Mouse (Mus musculus): ENCODE data around the gene Vps13c. TPM values are rescaled to one million over a fixed set of nuclear protein-coding genes. Genes with fewer than 3 reads are reported as not detected.

Vps13c gene
- total RNA-seq, 1 experiment from 2014 or later: 26.1 TPM

DNA sequence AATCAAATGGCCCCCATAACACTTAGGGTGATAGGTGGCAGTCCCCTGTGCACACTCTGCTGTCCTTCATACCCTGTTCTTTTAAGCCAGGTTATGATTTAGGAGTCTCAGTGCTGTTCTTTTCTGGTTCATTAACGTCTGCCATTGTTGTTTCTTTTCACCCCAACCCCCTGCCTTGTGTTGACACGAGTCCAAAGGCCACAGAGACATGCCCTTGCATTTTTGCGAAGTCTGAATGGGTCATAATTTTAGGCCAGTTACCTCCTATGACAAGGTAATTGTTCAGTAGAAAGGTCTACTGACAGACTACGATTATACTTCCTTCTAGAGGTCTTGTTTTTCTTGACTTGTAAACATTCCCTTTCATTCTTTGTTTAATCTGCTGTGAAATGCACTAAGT is 23.8 kb downstream of the Vps13c start:
- ATAC-seq (replicated peaks in 1 of 2; ENCODE audit: insufficient read depth in 1 of 2, low FRiP score in 2 of 2, low TSS enrichment in 1 of 2, low read depth in 1 of 2, poor library complexity in 2 of 2, severe bottlenecking in 2 of 2): no peak

DNA sequence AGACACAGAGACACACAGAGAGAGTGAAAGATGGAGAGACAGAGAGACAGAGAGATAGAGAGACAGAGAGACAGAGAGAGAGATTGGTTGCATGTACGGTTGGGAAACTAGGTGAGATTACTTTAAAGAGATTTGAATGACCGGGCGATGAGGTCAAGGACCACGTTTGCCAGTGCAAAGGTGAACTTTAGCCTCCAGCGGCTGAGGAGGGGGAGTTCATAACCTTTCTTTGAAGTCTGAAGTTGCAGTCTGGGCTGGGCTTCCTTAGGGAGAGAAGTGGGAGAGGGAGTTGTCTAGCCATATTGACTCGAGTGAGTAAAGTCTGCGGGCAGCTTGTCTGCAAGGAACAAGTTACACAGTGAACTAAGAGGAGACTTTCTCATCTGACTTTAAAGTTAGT is 25.2 kb downstream of the Vps13c start:
- no peak for ATAC-seq (replicated peaks in 1 of 2; ENCODE audit: insufficient read depth in 1 of 2, low FRiP score in 2 of 2, low TSS enrichment in 1 of 2, low read depth in 1 of 2, poor library complexity in 2 of 2, severe bottlenecking in 2 of 2)

DNA sequence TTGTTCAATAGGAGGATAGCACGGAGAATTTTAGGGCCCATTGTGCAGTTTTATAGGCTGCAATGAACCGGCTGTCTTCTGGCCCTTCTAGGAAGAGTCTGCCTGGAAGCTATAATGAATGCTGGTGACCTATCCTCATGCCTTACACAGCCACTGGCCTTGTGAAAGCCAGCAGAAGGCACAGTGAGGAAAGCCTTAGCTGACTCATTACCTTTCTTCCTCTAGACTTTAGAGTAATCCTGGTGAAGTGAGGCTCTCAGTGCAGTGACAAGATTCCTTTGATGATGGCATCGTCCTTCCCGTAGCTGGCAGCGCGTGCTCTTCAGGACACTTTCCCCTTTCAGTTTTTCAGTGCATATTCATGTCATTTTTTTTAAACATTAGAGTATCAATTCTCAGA is 27.2 kb downstream of the Vps13c start:
- no peak for ATAC-seq (replicated peaks in 1 of 2; ENCODE audit: insufficient read depth in 1 of 2, low FRiP score in 2 of 2, low TSS enrichment in 1 of 2, low read depth in 1 of 2, poor library complexity in 2 of 2, severe bottlenecking in 2 of 2)

DNA sequence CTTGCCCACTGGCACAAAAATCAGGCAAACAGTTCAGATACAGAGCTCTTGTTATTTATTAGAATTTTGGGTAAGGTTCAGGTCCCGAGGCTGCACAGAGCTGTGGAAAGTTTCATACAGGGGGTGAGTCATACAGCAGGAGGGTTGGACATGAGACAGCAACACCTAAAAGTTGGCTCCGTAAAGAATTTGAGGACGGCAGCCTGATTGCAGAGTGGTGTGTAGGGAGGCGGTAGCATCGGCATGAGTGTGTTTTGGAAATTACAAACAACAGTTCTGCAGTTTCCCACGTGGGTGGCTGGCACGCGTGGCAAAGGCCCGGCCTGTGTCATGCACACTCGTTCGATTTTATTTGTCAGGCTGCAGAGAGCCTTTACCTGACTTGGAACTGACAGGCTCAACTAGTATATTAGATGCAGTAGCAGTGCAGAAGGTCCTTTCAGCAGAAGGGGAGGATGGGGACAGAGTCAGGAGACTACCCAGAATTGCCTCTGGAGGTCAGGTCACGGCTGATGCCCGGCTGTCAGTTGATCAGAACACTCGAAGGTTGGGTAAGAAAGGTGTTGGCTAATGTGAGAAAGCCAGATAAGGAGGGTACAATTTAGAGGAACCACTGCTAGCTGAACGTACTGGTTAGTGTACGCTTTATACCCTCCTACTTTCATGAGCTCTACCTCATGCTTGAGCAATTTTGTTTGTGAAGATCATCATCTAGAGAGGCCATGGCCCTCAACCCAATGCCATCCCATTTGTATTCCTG is 29.7 kb downstream of the Vps13c start:
- peak in 1 of 2 experiments; percentile 48; a peak in 1 of 4 replicates for ATAC-seq (replicated peaks in 1 of 2; ENCODE audit: insufficient read depth in 1 of 2, low FRiP score in 2 of 2, low TSS enrichment in 1 of 2, low read depth in 1 of 2, poor library complexity in 2 of 2, severe bottlenecking in 2 of 2)

DNA sequence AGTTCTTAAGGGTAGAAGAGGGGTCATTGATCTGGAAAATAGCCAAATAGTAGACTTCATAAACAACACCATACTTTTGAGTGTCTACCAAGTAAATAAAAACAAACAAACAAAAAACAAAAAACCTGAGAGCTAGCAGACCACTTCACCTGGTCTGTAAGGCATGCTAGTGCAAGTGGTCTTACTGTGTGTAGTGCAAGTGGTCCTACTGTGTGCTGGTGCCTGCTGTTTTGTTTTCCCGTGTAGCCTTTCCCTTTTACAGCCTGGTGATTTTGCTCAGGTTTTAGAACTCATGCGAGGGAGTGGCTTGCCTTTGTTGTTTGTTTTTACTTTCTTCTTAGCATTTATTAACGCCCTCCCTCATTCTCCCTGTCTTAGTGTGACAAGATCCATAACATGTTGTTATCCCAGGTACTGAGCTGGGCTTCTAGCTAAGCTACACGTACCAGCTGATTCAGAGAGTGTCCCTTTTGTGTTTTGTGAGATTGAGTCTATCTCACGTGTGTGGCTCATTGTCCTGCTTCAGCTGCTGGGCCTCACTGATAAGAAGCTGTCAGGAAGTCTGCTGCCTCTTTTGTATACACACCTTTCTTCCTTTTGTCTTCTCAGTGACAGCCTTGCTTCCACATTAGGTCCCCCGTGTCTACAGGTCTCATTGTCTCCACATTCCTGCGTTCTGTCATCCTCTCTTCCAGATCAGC is 34.5 kb downstream of the Vps13c start:
- ATAC-seq (replicated peaks in 1 of 2; ENCODE audit: insufficient read depth in 1 of 2, low FRiP score in 2 of 2, low TSS enrichment in 1 of 2, low read depth in 1 of 2, poor library complexity in 2 of 2, severe bottlenecking in 2 of 2): no peak

DNA sequence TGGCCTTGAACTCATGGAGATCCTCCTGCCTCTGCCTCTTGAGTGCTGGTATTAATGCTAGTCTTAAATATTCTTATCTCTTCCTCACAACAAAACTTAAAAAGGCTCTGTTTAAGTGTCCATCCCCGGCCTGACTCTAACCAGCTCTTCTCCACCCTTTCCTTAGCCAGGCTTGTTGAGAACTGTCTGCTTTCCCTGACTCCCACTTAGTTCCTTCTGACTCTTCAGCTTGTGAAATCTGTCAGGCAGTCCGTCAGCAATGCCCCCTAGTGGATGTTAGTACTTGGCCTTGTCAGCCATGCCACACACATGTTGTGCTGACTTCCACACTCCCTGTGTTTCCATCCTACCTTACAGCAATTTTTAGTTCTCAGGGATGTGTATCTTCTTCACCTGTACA is 35.1 kb downstream of the Vps13c start:
- ATAC-seq (replicated peaks in 1 of 2; ENCODE audit: insufficient read depth in 1 of 2, low FRiP score in 2 of 2, low TSS enrichment in 1 of 2, low read depth in 1 of 2, poor library complexity in 2 of 2, severe bottlenecking in 2 of 2): 0 out of 4 replicates have a peak, but pooled peaks of 1 of the 2 experiments have one; percentile 29

DNA sequence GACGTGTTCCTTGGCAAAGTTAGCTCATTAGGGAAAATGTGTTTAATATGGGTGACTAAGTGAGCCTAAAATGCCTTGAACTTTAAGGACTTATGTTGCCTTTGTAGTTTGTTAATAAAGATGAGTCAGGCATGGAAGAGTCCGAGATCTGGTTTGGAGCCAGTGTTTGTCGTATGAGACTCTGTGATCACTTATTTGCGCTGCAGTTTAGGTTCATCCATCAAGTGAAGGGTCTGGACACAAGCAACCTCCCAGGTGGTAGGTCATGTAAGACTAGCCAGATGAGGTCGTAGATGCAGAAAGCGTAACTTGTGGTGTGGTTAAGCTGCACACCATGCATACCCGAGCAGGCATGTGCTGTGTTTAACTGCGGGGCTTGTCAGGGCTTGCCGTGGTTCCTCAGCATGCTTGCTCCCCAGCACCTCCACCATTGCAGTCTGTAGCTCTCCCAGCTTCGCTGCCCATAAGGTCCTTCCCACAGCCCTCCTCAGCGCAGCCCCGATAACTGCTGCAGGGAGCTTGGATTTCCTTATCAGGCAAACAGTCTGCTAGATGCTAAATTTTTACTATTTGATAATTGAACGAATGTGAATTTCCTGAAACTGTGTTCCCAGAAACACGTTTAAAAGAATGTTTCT is 37.0 kb downstream of the Vps13c start:
- no peak for ATAC-seq (replicated peaks in 1 of 2; ENCODE audit: insufficient read depth in 1 of 2, low FRiP score in 2 of 2, low TSS enrichment in 1 of 2, low read depth in 1 of 2, poor library complexity in 2 of 2, severe bottlenecking in 2 of 2)

DNA sequence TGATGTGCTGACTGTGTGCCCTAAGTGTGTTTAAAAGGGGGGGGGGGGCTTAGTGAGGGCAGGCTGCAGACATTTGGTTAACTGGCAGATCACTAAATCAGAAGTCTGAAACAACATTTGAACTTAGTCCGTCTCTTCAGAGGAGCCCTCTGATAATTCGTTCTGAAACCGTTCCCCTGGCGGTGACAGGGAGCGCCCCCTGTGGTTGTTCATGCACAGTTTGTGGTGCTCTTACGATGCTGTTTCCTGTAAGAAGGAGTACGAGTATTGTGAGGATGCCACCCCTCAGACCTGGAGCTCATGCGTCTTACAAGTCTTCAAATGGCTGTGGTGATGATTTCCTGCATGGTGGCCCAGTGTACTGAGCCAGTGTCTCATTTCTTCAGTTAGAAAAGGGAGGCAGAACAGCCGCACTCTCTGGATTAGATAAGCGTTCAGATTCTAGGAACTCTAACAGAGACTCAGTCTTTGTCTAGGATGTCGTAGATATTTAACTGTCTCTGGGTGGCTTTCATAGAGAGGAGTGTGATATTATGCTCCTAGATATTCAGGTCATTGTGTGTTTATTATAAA is 38.1 kb downstream of the Vps13c start:
- ATAC-seq (replicated peaks in 1 of 2; ENCODE audit: insufficient read depth in 1 of 2, low FRiP score in 2 of 2, low TSS enrichment in 1 of 2, low read depth in 1 of 2, poor library complexity in 2 of 2, severe bottlenecking in 2 of 2): no peak

DNA sequence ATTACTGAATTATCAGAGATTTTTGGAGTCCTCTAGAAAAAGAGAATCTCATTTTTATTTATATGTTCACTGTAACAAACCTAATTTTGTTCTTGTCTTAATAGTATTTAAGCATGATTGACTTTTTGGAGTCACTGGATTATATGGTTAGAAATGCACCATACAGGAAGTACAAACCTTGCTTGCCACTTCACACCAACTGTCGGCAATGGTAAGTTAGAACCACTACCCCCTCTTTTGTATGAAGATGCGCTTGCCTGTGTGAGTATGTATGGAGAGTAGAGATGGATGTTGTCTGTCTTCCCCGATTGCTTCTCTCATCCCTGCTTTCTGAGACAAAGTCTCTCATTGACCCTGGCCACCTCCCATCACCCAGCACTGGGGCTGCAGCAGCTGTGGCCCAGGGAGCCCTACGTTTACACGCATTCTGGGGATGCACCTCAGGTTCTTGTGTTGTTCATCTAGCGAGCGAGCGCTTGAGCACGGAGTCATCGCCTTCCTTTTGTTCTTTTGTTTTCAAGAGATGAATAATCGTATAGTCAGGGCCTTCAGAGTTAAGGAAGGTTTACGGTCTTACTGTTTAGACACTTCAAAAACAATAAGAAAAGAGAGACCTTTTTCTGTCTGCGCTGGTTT is 43.3 kb downstream of the Vps13c start:
- no peak for ATAC-seq (replicated peaks in 1 of 2; ENCODE audit: insufficient read depth in 1 of 2, low FRiP score in 2 of 2, low TSS enrichment in 1 of 2, low read depth in 1 of 2, poor library complexity in 2 of 2, severe bottlenecking in 2 of 2)

DNA sequence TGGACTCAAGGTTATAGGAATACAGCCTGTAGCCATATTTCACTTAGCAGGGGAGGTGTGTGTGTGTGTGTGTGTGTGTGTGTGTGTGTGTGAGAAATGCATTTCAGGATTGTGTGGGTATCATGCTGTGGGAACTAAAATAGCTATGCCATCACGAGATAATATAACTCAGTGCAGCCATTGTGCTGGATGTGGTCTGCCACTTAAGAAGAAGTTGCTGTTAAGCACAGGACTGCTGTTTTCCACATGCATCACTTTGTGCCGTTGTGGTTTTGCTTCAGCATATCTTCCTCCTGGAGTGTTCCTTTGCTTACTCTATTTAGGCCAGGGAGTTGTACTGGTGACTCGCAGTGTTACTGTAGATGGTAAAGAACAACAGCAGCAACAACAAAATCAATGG is 43.9 kb downstream of the Vps13c start:
- ATAC-seq (replicated peaks in 1 of 2; ENCODE audit: insufficient read depth in 1 of 2, low FRiP score in 2 of 2, low TSS enrichment in 1 of 2, low read depth in 1 of 2, poor library complexity in 2 of 2, severe bottlenecking in 2 of 2): no peak

DNA sequence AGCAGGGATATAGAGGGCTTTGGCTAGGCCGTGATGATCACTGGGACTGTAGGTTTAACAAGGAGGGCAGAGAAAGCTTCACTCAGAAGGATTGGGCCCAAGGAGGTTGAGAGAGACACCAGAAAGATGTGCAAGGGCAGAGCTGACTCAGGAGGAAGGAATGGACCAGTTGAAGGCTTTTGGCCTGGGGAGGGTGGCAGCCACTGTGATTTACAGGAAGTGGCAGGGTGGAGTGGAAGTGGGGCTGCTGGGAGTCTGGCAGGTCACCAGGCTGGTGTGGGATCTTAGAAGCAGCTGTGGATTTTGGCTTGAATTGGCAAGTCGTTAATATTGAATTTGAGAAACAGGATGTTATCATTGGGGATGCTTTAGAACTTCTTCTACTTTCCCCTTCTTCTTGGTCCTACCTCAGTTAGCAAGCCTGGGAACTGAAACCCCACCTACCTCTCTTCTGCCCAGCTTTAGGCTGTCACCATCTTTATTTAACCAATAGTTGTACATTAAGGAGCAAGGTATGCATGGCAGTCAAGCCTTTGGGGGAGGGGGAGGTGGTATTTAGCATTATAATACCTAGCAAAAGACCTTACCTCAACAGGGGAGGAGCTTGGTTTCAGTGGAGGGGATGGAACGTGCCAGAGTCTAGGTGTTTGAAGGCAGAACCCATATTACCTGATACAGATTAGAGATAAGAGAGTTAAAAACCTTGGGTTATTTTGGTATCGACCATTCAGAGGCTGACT is 47.0 kb downstream of the Vps13c start:
- ATAC-seq (replicated peaks in 1 of 2; ENCODE audit: insufficient read depth in 1 of 2, low FRiP score in 2 of 2, low TSS enrichment in 1 of 2, low read depth in 1 of 2, poor library complexity in 2 of 2, severe bottlenecking in 2 of 2): no peak

DNA sequence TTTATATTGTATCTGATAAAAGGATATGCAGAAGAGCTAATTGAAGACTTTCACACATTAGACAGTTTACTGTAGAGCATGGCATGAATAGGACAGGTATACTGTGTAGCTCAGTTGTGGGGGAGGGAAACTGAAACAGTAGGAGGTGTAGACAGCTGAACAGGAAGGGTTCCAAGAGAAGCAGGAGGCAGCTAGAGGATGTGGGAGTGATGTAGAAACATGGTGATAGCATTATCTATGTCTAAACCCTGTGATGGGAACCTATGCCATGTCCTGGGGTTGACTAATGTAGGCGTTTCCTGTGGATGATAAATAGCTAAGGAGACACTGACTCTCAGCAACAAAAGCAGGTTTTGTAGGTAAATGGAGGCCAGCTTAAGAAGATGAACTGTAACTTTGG is 53.3 kb downstream of the Vps13c start:
- no peak for ATAC-seq (replicated peaks in 1 of 2; ENCODE audit: insufficient read depth in 1 of 2, low FRiP score in 2 of 2, low TSS enrichment in 1 of 2, low read depth in 1 of 2, poor library complexity in 2 of 2, severe bottlenecking in 2 of 2)

DNA sequence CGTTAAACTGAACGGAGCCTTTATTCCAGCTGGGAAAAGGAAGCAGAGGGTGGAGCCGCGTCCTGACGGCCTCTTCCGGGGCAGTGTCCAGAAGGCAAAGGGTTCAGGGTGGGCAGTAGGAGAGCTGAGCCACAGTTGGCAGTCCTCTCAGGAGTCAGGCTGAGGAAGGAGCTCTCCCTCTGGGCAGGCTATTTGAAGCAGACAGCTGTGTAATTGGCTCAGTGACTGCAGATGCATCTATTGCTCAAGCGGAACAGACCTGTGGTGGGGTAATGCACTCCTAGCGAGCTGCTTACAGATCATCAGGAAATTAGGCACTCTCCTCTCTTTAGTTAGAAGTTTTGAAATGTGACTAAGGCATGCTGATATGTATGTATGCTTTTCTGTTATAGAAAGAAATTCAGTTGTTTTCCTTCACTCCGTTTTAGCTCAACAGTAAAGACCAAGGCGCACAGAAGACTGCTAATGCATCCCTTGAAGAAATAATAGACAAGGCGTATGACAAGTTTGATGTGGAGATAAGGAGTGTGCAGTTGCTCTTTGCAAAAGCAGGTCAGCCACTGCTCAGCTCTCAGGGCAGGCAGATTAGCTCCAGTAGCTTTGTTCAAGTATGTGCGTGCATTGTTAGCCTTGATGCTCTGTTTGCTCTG is 56.6 kb downstream of the Vps13c start:
- ATAC-seq (replicated peaks in 1 of 2; ENCODE audit: insufficient read depth in 1 of 2, low FRiP score in 2 of 2, low TSS enrichment in 1 of 2, low read depth in 1 of 2, poor library complexity in 2 of 2, severe bottlenecking in 2 of 2): no peak

DNA sequence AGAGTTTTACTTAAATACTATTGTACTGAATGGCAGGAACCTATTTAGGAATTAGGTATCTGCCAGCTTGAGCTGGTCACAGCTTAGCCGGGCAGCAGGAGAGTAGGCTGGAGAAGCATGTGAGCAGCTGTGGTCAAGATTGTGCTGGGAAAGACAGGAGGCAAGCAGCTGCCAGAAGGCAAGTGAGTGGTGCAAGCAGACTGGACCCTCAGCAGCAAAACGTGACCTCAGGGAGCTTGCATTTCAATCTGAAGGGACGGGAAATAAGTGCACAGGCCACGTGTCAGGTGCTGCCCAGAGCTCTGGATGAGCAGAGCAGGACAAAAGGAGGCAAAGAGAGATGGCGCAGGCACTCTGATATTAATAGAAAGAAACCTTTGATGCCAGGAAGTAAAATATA is 60.2 kb downstream of the Vps13c start:
- no peak for ATAC-seq (replicated peaks in 1 of 2; ENCODE audit: insufficient read depth in 1 of 2, low FRiP score in 2 of 2, low TSS enrichment in 1 of 2, low read depth in 1 of 2, poor library complexity in 2 of 2, severe bottlenecking in 2 of 2)

DNA sequence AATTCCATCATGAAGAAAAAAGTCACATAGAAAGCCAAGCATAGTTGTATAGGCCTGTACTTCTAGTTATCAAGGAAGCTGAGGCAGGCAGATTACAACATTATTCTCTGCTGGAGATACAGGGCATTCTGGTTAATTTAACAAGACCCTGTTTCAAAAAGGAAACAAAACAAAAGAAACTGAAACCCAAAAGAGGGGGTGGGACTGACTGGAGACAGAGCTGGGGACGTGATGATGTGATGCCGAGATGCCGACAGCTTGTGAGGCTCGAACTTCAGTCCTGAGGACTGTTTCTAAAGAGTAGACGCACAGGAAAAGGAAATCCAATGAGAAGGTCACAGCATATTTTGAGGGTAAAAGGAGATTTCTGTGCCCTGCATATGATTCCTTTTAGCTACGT is 64.2 kb downstream of the Vps13c start:
- ATAC-seq (replicated peaks in 1 of 2; ENCODE audit: insufficient read depth in 1 of 2, low FRiP score in 2 of 2, low TSS enrichment in 1 of 2, low read depth in 1 of 2, poor library complexity in 2 of 2, severe bottlenecking in 2 of 2): no peak

DNA sequence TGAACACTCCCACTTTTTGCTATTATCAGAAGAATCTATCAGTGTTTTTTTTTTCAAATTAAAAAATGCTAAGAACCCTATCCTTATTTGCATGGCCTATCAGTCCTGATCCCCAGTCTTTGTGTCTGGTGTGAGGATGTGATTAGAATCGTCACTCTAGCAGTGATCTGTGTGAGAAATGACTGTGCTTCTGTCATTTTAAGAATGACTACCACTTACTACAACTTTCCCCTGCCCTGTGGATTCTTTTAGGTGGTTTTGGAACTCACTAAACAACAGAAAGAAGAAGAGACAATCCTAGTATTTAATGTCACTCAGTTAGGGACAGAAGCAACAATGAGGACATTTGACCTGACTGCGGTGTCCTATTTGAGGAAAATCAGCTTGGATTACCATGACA is 65.3 kb downstream of the Vps13c start:
- no peak for ATAC-seq (replicated peaks in 1 of 2; ENCODE audit: insufficient read depth in 1 of 2, low FRiP score in 2 of 2, low TSS enrichment in 1 of 2, low read depth in 1 of 2, poor library complexity in 2 of 2, severe bottlenecking in 2 of 2)

DNA sequence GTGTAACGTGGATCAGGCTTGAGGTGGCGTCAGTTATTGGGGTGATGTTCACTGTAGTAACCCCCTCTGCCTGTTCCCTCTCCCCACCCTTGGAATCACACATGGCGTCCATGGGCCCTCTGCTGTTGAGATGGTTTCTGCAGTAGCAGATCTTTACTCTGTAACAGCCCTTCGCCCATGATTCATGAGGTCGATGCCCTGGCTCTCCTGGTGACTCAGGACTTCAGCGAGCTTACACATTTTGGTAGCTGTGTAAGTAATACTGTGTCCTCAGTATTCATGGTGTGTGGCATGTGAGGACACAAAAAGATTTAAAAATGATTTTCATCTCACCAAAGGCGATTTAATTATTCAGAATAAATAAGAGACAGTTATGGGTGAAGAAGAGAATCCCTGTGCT is 74.5 kb downstream of the Vps13c start:
- ATAC-seq (replicated peaks in 1 of 2; ENCODE audit: insufficient read depth in 1 of 2, low FRiP score in 2 of 2, low TSS enrichment in 1 of 2, low read depth in 1 of 2, poor library complexity in 2 of 2, severe bottlenecking in 2 of 2): no peak

All from hematopoietic stem cell, adult 5-6 weeks (primary cell).